Mouse (Mus musculus) bone marrow, adult 2 months (tissue): ENCODE measurements around the gene Spp1.

Experiments used
- CTCF ChIP-seq: fragments of 200-500 bp; IDR thresholded peaks from 2 replicates; pipeline ENCODE4 v1.5.1; 2011; ENCODE audit warnings: low read length, control low read depth; ENCODE audit not compliant: control insufficient read depth, insufficient read depth
- POLR2A ChIP-seq: fragments of 200-500 bp; IDR thresholded peaks from 2 replicates; pipeline ENCODE4 v1.6.1; 2011; ENCODE audit warnings: low read depth, mild to moderate bottlenecking, control low read depth, low read length, borderline replicate concordance; ENCODE audit not compliant: control insufficient read depth

DNA sequence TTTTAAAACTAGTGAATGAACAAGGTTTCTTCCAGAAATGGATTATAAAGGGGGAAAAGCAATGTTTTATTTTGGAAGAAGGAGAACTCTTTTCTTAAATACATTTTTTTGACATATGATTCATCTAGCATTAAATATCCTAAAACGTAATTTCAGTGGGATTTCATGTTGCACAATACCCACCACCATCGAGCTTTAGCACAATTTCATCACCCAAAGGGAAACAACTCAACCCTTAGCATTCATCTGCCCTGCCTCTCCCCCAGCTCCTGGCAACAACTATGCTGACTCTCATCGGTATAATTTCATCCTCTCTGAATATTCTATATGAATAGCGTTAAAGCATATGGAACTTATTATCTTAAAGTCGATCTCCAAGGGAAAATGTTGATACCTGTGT, 42.1 kb upstream of the Spp1 start:
- TF ChIP-seq CTCF (no peak), POLR2A (no peak)
